Mouse (Mus musculus) testis, adult 2 months (tissue): Measurements from ENCODE around the gene Erv3.

Experiments used
- CTCF ChIP-seq: fragments of 200-500 bp; IDR thresholded peaks from 2 replicates; pipeline ENCODE4 v1.5.1; 2012; ENCODE audit warnings: low read depth, mild to moderate bottlenecking, inconsistent platforms, low read length, moderate library complexity; ENCODE audit not compliant: control insufficient read depth, insufficient read depth, insufficient replicate concordance
- POLR2A ChIP-seq: fragments of 200-500 bp; IDR thresholded peaks from 2 replicates; pipeline ENCODE4 v1.6.1; 2012; ENCODE audit warnings: low read depth, mild to moderate bottlenecking, inconsistent platforms, low read length, moderate library complexity; ENCODE audit not compliant: control insufficient read depth

DNA sequence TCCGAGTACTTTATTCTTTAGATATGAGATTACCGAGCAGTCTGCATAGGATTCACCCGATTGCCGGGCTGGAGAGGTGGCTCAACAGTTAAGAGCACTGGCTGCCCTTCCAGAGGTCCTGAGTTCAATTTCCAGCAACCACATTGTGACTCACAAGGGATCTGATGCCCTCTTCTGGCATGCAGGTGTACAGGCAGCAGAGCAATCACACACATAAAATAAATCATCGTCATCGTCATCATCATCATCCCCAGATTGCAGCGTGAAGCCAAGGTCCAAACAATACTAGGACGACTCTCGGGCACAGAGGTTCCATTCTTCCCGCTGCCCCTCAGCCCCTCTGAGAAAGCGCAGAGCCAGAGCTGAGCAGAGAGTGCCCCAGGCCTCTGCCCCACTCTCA, 51.9 kb downstream of the Erv3 start:
- TF ChIP-seq CTCF = no peak
- no peak for TF ChIP-seq POLR2A
